Mouse (Mus musculus): ENCODE measurements around the gene Spa17. TPM values are rescaled to one million over a fixed set of nuclear protein-coding genes. Genes with fewer than 3 reads are reported as not detected.
A peak's percentile ranks its signal among the peaks of the same experiment; 100 is the strongest.

Gene Spa17
- total RNA-seq, 4 experiments from 2014 or later = 2.7 to 3.6 (median 2.9) TPM

DNA sequence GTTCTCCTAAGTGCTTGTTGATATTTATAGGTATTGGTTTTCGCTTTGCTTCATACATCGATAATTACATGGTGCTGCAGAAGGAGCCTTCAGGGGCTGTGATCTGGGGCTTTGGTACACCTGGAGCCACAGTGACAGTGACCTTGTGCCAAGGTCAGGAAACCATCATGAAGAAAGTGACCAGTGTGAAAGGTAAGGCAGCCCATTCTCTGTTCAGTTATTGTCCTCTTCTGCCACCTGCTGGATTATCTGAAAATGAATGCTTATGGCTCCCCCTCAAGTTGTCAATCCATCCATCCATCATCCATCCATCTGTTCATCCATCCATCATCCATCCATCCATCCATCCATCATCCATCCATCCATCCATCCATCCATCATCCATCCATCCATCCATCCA, 3.2 kb upstream of the Spa17 start:
- DNase-seq (ENCODE audit: low spot score) = peak; percentile 67

DNA sequence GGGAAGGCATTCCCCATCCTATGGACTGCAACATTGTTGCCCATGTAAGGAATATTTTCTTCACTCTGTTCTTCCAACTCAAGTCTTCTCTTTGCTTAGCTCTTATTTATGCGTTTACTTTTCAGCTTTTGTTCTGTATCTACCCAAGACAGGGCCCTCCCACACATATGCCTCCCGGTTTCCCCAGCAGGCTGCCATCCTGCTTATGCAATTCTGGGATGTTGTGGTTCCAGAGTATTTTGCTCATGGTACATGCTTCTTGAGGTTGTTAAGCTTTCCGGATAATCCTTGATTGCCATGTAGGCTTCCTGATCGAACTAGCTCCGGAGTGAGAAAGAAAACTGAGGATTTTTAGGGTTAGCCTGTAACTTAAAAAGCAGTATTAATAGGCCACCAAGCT, 1.7 kb upstream of the Spa17 start:
- no peak for DNase-seq (ENCODE audit: low spot score)

DNA sequence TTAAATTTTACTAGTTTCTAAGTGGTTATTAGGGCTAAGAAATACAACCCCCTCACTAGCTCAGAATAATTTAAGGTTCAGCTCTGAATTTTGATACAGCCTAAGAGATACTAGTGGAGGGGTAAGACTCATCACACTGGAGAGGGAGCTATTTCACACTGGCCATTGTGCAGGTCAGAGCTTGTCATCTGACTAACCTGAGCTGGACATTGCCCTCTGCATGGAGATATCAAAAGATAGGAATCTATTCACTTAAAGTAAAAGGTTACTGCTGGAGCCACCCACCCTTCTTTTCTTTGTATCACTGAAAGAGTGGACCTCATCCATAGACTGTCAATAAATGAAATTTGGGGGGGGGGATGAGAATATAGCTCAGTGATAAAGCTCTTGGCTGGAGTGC, 794 bp upstream of the Spa17 start:
- DNase-seq (ENCODE audit: low spot score) = no peak

DNA sequence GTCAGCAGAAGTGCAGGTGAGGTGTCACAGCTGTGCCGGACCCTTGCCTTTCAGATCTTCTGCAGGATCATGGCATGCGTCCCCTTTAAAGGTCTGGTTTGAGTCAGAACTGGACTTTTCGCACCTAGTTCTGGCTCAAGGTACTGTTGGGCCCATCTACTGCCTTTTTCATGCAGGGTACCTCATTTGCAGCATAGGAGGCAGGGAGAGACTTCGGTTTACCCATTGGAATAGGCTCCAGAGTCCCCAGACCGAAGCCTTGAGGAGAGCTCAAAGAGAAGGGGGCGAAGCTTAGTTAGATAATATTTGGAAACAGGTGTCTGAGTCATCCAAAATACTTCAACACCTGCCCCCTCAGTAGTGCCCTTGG, 374 bp upstream of the Spa17 start:
- DNase-seq (ENCODE audit: low spot score) = no peak

DNA sequence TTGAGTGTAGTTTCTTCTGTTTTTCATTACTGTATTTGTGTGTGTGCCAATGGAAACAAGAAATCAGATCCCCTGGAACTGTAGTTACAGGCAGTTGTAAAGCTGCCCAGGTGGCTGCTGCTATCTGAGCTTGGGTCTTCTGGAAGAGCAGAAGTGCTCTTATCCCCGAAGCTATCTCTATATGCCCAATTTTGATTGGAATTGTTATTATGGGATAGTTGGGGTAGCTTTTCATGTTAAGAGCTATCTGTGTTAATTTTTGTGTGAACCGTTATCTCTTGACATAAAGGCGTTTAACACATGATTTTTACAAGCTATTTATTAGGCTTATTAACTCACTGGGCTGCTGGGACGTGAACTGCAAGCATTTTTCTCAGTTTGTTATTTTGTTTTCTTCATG, 4.0 kb downstream of the Spa17 start:
- no peak for DNase-seq (ENCODE audit: low spot score)

DNA sequence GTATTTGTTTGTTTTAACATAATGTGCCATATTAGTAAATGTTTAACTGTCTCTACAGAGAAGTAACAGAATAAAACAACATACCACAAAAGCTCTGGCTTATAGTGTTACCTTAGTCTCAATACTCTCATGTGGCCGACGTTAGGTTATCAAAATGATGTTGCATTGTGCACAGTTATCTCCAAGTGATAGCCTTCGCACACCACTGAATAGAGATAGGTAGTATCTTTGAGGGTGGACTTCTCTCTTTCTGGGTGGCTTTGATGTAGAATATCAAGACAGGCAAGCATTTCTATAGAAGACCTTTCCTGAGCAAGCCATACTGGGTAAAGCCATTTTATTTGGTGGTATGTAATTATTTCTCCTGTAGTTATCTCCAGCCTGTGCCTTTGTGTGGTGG, 8.4 kb downstream of the Spa17 start:
- DNase-seq (ENCODE audit: low spot score) = no peak

DNA sequence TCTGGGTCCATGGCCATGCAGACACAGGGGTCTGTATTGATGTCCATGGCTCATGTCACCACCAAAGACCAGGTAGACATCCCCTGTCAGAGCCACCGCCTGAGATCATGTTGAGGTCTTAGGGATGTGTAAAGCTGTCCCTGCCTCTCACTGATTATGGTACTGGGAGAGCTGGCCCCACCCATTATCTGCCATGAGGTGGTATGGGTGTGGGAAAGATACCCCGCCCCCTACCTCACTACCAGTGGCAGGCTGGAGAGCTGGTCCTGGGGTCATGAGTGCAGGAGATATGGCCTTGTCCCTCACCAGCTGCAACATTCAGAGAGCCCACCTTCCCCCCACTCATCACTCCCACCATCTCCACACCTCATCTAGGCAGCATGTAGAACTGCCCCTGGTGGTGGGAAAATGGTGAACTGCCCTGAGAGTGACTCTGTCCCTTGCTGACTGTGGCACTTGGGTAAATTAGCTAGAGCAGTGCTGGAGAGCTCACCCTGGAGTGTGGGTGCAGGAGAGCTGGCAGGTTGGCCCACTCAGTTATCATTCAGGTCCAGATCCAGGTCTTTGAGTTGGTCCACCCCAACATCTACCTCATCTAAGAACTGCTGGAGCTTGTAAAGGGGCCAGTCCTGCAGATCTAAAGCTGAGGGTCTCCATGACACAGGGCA, 12.8 kb downstream of the Spa17 start:
- DNase-seq (ENCODE audit: low spot score) = no peak

DNA sequence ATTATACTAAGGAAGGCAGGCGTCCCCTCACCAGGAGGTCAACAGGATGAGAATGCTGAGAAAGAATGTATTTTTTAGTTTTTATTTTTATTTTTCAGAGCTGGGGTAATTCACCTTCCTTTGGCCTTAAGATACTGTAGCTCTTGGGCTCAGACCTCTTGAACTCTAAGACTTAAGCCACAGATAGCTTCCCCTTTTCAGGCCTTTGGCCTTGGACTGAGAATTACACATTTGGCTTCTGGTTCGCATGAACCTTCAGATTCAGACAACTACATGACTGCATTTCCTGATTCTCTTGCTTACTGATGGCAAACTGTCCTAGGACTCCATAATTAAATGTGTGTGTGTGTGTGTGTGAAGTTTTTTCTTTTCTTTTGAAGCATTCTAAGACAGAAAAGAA, 14.9 kb downstream of the Spa17 start:
- no peak for DNase-seq (ENCODE audit: low spot score)

DNA sequence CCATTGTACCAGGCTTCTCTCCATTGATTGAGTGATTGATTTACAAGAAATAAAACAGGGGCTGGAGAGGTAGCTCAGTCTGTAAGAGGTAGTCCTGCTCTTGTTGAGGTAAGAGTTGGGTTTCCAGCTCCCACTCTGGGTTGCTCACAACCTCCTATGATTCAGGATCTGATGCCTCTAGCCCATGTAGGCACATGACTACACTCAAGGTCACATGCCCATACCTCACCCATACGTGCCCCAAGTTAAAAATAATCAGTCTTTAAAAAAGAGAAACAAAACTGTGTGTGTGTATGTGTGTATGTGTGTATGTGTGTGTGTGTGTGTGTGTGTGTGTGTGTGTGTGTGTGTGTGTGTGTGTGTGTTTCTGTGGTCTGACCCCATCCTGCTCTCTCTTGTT, 18.0 kb downstream of the Spa17 start:
- DNase-seq (ENCODE audit: low spot score) = no peak

DNA sequence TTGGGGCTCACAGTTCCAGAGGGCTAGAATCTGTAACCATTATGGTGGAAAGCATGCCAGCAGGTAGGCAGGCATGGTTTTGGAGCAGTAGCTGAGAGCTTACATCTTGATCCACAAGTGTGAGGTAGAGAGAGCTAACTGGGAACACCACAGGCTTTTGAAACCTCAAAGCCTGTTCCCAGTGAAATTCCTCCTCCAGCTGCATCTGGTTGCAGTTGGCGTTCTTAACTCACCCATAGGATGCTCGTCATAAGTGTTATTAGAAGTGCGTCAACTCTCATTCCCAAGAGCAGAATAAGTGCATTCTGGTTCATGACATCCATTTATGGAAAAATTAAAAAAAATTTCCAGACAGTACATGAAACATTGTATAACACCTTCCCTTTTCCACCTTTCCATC, 19.8 kb downstream of the Spa17 start:
- no peak for DNase-seq (ENCODE audit: low spot score)

DNA sequence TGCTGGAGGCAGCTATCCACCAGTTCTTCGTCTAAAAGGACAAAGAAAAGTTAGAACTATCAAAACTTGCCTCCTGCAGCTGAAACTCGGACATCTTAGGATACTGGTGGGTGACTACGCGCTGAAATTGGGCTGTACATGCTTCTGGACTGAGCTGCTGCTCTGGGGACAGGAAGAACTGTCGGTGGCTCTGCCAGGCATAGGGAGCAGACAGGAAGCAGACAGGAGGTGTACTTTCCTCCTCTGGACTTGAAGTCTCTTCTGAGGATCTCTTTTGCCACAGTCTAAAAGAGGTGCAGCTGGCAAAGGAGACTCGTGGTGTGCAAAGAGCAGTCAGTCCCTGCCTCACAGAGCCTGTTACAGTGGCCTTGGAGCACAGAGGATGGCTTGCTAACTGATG, 20.9 kb downstream of the Spa17 start:
- DNase-seq (ENCODE audit: low spot score) = no peak

DNA sequence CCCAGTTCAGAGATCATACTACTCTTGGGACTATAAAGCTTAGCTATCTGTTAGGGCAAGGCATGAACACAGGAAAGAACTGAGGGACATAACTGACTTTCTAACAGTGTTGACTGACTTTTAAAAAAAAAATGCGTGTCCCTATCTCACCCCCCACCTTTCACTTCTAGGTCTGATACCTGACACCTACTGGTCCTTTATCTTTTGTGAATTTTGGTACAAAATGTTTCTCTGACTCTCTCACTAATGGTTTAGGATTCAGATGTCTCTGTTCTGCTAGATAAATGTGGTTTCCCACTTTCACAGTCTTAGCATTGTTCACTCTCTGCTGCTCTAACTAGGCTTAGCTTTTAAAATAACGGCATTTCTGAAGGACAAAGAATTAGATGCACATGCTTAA, 21.5 kb downstream of the Spa17 start:
- DNase-seq (ENCODE audit: low spot score) = no peak

DNA sequence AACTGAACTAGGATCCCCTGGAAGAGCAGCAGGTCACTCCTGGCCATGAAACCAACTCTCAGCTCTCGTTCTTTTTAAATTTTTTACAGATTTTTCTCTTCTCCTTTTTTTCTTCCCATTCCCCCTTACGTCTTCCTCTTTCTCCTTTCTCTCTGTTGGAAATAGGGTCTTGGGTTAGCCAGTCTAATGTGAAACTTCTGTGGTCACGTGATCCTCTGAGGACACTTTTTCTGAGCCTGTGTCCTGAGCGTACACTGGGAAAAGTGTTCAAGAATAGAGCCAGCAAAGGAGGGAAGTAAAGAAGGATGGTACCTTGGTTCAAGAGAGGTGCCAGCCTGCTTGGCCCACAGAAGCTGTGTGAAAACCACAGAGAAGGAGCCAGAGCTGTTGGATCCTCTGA, 23.1 kb downstream of the Spa17 start:
- no peak for DNase-seq (ENCODE audit: low spot score)

DNA sequence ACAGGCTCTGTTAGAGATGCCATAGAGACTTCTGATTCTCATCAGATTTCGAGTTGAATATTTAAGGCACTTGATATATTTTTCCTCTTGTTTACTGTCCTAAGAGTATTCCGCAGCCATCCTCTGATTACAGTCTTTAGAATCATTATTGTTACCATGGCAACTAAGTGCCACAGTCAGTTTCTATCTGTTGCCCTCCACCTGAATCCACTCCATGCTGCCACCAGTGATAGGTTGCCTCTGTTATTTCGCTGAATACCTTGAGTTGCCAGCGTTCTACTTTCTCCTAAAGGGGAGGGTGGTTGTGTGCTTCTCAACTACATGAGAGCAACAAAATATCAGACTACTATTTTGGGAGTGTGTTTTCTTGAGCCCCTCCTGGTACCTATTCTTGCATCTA, 26.8 kb downstream of the Spa17 start:
- no peak for DNase-seq (ENCODE audit: low spot score)

DNA sequence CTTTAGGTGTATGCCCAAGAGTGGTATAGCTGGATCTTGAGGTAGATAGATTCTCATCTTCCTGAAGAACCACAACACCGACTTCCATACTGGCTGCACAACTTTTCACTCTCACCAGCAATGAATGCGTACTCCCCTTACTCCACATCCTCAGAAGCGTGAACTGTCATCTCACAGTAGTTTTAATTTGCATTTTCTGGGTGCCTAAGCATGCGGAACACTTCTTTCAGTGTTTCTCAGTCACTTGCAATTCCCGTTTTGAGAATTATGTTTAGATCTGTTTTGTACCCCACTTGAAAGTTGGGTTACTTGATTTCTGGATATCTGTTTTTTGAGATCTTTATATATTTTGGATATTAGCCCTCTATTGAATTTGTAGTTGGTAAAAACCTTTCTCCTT, 29.9 kb downstream of the Spa17 start:
- no peak for DNase-seq (ENCODE audit: low spot score)

DNA sequence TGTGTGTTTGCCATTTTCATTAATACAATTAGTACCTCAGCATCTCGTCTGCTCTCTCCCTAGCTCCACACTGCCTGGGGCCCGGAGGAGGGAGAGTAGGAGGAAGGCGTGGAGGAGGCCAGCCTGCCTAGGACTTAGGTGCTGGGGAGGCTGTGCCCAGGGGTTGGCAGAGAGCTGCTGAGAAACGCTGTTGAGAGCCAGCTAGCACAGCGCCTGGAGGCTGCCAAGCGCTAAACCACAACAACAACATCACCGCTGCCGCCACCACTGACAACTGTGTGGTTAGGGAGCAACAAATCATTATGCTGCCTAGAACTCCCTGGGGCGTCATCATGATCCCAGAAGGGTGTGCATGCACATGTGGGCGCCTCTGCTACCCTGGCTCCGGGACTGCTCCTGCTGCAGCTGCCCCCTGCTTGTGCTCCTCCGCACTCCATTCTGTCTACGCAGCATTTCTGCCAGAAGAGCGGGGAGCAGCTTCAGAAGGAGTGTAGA, 37.0 kb downstream of the Spa17 start:
- DNase-seq (ENCODE audit: low spot score) = no peak

DNA sequence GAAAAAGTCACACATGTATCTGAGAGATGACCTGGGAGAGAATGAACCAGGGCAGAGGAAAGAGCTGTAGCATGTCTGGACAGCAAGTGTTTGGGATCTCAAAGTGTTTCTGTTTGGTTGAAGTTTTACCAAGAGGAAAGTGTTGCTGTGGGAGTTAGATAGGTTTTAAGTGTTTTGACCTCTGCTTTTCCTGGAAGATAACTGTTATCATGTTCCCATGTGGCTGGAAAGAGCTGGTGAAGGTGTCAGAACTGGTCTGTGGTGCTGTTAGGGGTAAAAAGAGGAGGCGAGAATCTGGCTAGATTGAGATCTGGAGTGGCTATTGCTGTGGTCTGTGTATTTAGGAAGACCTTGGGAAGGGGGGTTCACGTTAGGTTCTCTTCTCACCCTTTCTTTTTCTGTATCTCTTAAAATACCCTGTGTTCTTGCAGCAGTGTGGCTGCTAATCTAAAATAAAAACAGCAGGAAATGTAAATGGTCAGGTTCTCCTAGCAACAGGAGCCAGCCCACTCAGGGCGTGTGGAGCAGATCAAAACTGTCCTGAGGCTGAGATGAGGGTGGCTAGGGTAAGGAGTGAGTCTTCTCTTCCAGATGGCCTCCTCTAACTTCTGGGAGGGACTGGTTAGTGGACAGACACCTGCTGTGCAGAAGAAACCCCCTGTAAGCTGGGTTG, 41.2 kb downstream of the Spa17 start:
- DNase-seq (ENCODE audit: low spot score) = no peak

DNA sequence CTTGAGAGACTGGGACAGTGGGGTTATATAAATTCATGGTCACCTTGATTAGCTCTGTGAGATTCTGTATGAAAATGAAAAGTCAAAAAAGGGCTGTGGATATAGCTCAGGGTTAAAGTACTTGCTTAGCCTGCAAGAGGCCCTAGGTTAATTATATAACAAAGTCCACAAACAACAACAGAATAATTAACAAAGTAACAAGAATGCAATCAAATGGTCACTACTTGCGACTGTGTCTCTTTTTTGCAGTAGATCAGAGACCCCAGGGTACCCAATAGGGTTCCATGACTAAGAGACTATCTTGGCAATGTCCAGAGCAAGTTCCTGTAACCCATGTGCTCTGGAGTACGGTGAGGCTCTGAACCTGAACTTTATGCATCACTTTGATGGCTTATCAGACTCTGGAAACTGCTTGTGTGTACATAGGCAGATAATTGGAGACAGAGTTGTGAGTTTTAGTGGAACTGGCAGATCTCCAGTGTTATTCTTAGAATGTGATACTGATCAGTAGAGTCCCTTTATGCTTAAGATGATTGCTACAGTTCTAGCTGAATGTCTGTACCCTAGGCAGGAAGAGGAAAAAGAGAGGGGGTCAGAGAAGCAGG, 44.2 kb downstream of the Spa17 start:
- no peak for DNase-seq (ENCODE audit: low spot score)

DNA sequence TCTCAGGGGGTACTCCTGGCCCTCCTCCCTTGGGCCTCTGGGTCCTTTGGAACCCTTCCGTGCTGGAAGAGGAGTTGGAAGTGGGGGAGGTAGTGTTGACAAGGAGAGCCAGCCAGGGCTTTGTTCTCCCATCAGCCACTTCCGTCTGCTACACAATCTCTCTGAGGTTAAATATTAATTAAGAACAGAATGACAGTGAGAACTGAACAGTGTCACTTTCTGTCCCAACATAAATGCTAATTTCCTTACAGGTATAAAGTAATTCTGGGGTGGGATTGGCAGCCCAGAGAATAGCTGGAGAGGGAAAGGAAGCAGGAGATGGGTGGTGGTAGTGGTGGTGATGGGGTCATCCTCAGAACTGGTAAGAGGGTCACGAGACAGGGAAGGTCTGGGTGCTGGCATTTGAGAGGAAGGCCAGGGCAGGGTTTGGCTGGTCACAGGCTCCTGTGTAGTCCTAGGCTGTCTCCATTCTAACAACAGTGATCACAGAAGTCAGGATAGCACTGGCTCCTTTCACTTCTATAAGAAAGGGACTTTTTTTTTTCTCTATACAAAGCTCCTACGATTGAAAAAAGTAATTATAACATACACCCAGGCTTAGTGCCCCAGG, 44.8 kb downstream of the Spa17 start:
- no peak for DNase-seq (ENCODE audit: low spot score)

DNA sequence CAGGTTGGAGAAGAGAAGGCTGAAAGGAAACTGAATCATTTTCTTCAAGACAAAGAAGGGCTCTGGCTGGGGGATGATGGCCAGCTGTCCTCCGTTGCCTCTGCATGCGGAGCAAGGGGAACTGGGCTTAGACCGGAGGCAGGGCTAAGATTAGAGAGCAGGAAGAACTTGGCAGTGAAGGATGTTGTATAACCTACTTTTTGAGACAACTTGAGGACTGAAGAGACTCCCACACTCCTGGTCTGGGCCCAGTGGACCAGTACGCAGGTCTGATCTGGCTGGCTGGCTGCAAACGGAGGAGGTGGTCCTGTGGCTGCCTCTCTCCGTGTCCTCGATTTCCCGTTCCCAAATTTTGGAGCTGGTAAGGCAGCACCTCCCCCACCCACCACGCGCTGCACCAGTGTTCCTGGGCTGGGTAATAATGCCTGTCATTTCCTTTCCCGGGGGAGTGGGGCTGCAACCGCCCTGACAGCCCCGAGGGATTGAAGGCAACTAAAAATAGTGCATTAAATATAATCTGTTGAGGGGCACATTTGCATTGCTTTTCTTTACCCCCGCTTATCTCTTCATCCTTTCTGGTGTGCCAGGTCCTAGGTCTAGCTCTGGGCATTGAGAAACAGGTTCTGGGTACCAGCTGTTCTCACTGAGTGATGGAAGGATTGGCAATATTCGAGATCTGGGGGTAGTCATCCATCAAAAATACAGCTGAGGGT, 45.5 kb downstream of the Spa17 start:
- DNase-seq (ENCODE audit: low spot score) = no peak

DNA sequence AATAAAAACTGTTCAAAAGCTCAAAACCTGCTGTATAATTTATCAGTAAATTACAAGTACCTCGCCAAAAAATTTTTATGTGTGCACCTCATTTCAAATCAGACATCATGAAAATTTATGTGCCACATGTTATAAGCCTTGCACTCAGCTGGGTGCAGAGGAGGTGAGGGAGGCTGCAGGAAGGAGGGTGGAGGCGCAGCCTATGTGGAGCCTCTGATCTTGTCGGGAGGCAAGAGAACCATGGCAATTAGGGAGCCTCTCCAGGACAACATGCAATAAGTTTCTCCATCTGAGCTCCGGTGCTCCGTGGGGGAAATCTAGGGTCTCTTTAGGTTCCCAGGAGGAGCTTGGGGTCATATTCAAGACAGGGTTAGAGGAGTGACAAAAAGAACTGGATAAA, 46.1 kb downstream of the Spa17 start:
- no peak for DNase-seq (ENCODE audit: low spot score)

DNA sequence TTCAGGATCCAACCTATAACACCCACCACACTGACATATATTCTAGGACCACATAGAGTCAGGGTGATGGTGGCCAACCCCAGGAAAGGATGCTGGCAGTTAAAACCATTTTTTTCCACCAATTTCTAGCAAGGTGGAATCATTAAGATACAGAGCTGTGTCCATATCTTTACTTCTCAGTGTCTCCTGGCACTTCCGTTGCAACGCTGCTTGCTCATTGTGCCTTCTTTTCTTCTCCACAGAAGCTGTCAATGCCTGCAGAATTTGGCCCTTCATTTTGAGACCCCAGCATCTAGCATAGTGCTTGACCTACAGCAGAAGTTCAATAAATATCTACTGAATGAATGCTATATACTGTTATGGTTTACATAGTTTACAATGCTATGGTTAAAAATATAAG, 46.5 kb downstream of the Spa17 start:
- DNase-seq (ENCODE audit: low spot score) = no peak
